Mouse (Mus musculus): ENCODE measurements at regions not wholly inside any gene's neighbourhood (a gene's known extent, or its start where the extent isn't known, plus 50 kb on each side); places are given as distances from the start of the nearest gene placed in this dataset.

DNA sequence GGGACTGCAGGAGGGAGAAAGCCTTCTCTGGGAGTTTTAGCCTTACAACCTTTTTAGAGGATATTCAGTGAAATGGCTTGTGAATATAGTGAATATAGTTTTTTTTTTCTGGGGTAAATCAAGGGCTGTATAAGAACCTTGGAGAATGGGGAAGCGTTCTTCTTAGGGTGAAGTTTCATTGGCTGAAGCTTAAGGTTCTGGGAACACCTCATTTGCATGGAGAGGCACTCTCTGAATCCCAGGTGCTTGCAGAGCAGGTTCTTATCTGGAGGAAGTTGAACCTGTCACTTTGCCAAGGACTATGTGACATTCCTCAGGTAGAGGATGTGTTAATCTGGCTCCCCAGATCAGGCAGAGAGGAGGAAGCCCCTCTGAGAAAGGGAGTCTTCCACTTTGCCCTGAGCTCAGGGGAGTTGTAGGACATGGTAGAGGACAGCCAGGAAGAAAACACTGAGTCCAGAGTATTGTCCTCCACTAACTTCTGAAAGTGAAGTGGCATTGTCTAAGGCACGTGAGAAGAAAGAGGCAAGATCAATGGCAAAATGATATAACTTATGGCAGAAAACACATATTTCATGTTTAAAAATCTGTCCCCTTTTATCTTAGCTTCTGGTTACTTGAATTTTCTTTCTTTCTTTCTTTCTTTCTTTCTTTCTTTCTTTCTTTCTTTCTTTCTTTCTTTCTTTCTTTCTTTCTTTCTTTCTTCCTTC is 106.9 kb downstream of the Ube2e3 start:
- H3K27me3 ChIP-seq (ENCODE audit: control insufficient read depth in 1 of 2, insufficient read depth in 2 of 2, low read length in 2 of 2) = no peaks in the 10 kb centered on the region
- peak; percentile 23 for DNase-seq (ENCODE audit: low read depth, low spot score)
- H3K9ac ChIP-seq (ENCODE audit: control insufficient read depth, low read depth, low read length, poor library complexity, severe bottlenecking) = no peak overlapping the region
- no peak overlapping the region for H3K4me3 ChIP-seq (ENCODE audit: control insufficient read depth in 1 of 2, insufficient read depth in 1 of 2, low read depth in 2 of 2, low read length in 2 of 2)
- H3K4me1 ChIP-seq (ENCODE audit: control insufficient read depth in 1 of 2, insufficient read depth in 2 of 2, low read length in 2 of 2) = no peaks in the 10 kb centered on the region; a peak in 1 of 4 replicates
- no peaks in the 10 kb centered on the region for H3K79me2 ChIP-seq (ENCODE audit: control insufficient read depth, insufficient read depth, low read length, poor library complexity)
- H3K36me3 ChIP-seq (ENCODE audit: control insufficient read depth in 1 of 2, insufficient read depth in 2 of 2, low read length in 2 of 2) = peaks cover 0 to 2% of the 10 kb centered on the region in 2 experiments; a peak in 2 of 4 replicates
- no peak overlapping the region for H3K27ac ChIP-seq (ENCODE audit: control insufficient read depth, low read depth, low read length)
- peak in 1 of 2 experiments; percentile 22; a peak in 1 of 4 replicates for TF ChIP-seq EP300 (IDR thresholded peaks at IDR 0.05; ENCODE audit: low read depth in 1 of 2, low read length in 2 of 2)
- TF ChIP-seq POLR2AphosphoS5 (IDR thresholded peaks at IDR 0.05; ENCODE audit: borderline replicate concordance, low read depth, low read length) = no peak
- TF ChIP-seq JUND (IDR thresholded peaks at IDR 0.05; ENCODE audit: low read depth, low read length) = no peak
- no peaks in the 10 kb centered on the region for H3K9me3 ChIP-seq (replicated peaks; ENCODE audit: insufficient read depth, low read length)

- TF ChIP-seq TCF12 (IDR thresholded peaks at IDR 0.05; ENCODE audit: low read depth, low read length) (no peak), USF2 (IDR thresholded peaks at IDR 0.05; ENCODE audit: borderline replicate concordance in 1 of 2, insufficient read depth in 1 of 2, low read depth in 1 of 2, low read length in 2 of 2) (no peak), ELF1 (IDR thresholded peaks at IDR 0.05; ENCODE audit: low read depth, low read length) (no peak), ETS1 (IDR thresholded peaks at IDR 0.05; ENCODE audit: low read depth, low read length) (no peak), POLR2A (IDR thresholded peaks at IDR 0.05; ENCODE audit: control insufficient read depth in 1 of 2, insufficient read depth in 1 of 2, low read depth in 1 of 2, low read length in 2 of 2, poor library complexity in 1 of 2) (no peak), CTCF (IDR thresholded peaks at IDR 0.05 in 2 of 3, conservative IDR thresholded peaks at IDR 0.05 in 1 of 3; ENCODE audit: control insufficient read depth in 1 of 3, insufficient read depth in 1 of 3, low read depth in 2 of 3, low read length in 3 of 3, poor library complexity in 1 of 3, severe bottlenecking in 1 of 3) (no peak), ZMIZ1 (IDR thresholded peaks at IDR 0.05; ENCODE audit: low read depth, low read length) (no peak), MAX (IDR thresholded peaks at IDR 0.05; ENCODE audit: low read length) (no peak), MYC (IDR thresholded peaks at IDR 0.05; ENCODE audit: low read depth, low read length) (no peak), GABPA (IDR thresholded peaks at IDR 0.05; ENCODE audit: low read depth, low read length) (no peak), EP300 (IDR thresholded peaks at IDR 0.05; ENCODE audit: low read depth in 1 of 2, low read length in 2 of 2) (no peak), ZKSCAN1 (IDR thresholded peaks at IDR 0.05; ENCODE audit: low read depth, low read length) (no peak), E2F4 (IDR thresholded peaks at IDR 0.05; ENCODE audit: borderline replicate concordance, low read depth, low read length) (no peak)
- no peaks in the 10 kb centered on the region for H3K9me3 ChIP-seq (replicated peaks; ENCODE audit: insufficient read depth, low read length)
- DNase-seq (ENCODE audit: low read depth, low spot score) = no peak
- H3K79me2 ChIP-seq (ENCODE audit: control insufficient read depth, insufficient read depth, low read length, poor library complexity) = no peaks in the 10 kb centered on the region
- H3K9ac ChIP-seq (ENCODE audit: control insufficient read depth, low read depth, low read length, poor library complexity, severe bottlenecking) = no peak overlapping the region
- no peak overlapping the region for H3K4me3 ChIP-seq (ENCODE audit: control insufficient read depth in 1 of 2, insufficient read depth in 1 of 2, low read depth in 2 of 2, low read length in 2 of 2)
- no peaks in the 10 kb centered on the region for H3K27me3 ChIP-seq (ENCODE audit: control insufficient read depth in 1 of 2, insufficient read depth in 2 of 2, low read length in 2 of 2)
- no peak overlapping the region for H3K27ac ChIP-seq (ENCODE audit: control insufficient read depth, low read depth, low read length)
- no peaks in the 10 kb centered on the region; a peak in 1 of 4 replicates for H3K4me1 ChIP-seq (ENCODE audit: control insufficient read depth in 1 of 2, insufficient read depth in 2 of 2, low read length in 2 of 2)
- H3K36me3 ChIP-seq (ENCODE audit: control insufficient read depth in 1 of 2, insufficient read depth in 2 of 2, low read length in 2 of 2) = peaks cover 0 to 2% of the 10 kb centered on the region in 2 experiments; a peak in 2 of 4 replicates
Observed at GRCm38 (mm10) chr2:78975393-78975774, 107.5 kb downstream of the Ube2e3 start.

Data from MEL (cell line).